Mouse (Mus musculus) CD8-positive naive resting alpha-beta T cell, adult 2 months (primary cell): ENCODE results near the gene Usp21.

Experiments used
- DNase-seq, 2 experiments: peaks; one replicate each; pipeline ENCODE4 v3.0.0; 2022; ENCODE audit warnings: low read depth in 2 of 2, low spot score in 2 of 2

The Usp21 gene

GRCm38 (mm10) chr1:171269848-171270572, 17.8 kb downstream of the Usp21 start, which contains the start of gene B4galt3:
Gene B4galt3 (plus strand): TSS chr1:171270328.
- DNase-seq, result peak; percentile 91 to 96

- no peak for DNase-seq
Measured at GRCm38 (mm10) chr1:171268341-171268740, 19.4 kb downstream of the Usp21 start.

- DNase-seq, result no peak
Measured at GRCm38 (mm10) chr1:171265971-171266744, 21.6 kb downstream of the Usp21 start.

- DNase-seq, result no peak
Measured at GRCm38 (mm10) chr1:171263666-171264461, 23.9 kb downstream of the Usp21 start.

GRCm38 (mm10) chr1:171263185-171263611, 24.6 kb downstream of the Usp21 start:
- no peak for DNase-seq

- DNase-seq, result peak in 1 of 2 experiments; percentile 35
Measured at GRCm38 (mm10) chr1:171262594-171263130, 25.1 kb downstream of the Usp21 start.

- DNase-seq, result no peak
Measured at GRCm38 (mm10) chr1:171260316-171260715, 27.5 kb downstream of the Usp21 start.

GRCm38 (mm10) chr1:171258921-171259320, 28.9 kb downstream of the Usp21 start:
- DNase-seq, result no peak

GRCm38 (mm10) chr1:171257781-171258180, 30.0 kb downstream of the Usp21 start:
- DNase-seq, result no peak

GRCm38 (mm10) chr1:171256937-171257548, 30.7 kb downstream of the Usp21 start:
- DNase-seq, result peak; percentile 41 to 66

GRCm38 (mm10) chr1:171256095-171256818, 31.5 kb downstream of the Usp21 start:
- no peak for DNase-seq

- no peak for DNase-seq
Measured at GRCm38 (mm10) chr1:171252415-171252814, 35.4 kb downstream of the Usp21 start.

- DNase-seq, result no peak
Measured at GRCm38 (mm10) chr1:171251594-171252324, 36.0 kb downstream of the Usp21 start.

GRCm38 (mm10) chr1:171250680-171251593, 36.9 kb downstream of the Usp21 start, which contains the start of gene Ndufs2:
Gene Ndufs2 (minus strand): TSS chr1:171251388.
- DNase-seq, result no peak

GRCm38 (mm10) chr1:171249913-171250600, 37.7 kb downstream of the Usp21 start, which contains the start of gene Adamts4:
Gene Adamts4 (plus strand): TSS chr1:171250421.
- DNase-seq, result no peak

GRCm38 (mm10) chr1:171248386-171249226, 39.2 kb downstream of the Usp21 start:
- DNase-seq, result no peak

GRCm38 (mm10) chr1:171247916-171248315, 39.9 kb downstream of the Usp21 start:
- no peak for DNase-seq
